Mouse (Mus musculus) brain, embryonic 14.5 days (tissue): ENCODE measurements around the gene Mapk1ip1.

Source experiments
- CTCF ChIP-seq: fragments of 200-500 bp; IDR thresholded peaks from 2 replicates; pipeline ENCODE4 v1.5.1; 2012; ENCODE audit warnings: inconsistent platforms, mild to moderate bottlenecking, moderate library complexity, borderline replicate concordance; ENCODE audit not compliant: insufficient read depth, insufficient read length; ENCODE audit errors: extremely low read depth
- POLR2A ChIP-seq: fragments of 200-500 bp; IDR thresholded peaks from 2 replicates; pipeline ENCODE4 v1.6.1; 2012; ENCODE audit warnings: mild to moderate bottlenecking, inconsistent platforms, borderline replicate concordance; ENCODE audit not compliant: poor library complexity, insufficient read depth, insufficient read length, severe bottlenecking; ENCODE audit errors: extremely low read depth

- TF ChIP-seq CTCF (no peak), POLR2A (no peak)
Observed at GRCm38 (mm10) chr7:138848028-138848920, 2.2 kb upstream of the Mapk1ip1 start.
